Mouse (Mus musculus) CH12.LX (cell line): ENCODE data around the gene Prss16. TPM values are rescaled to one million over a fixed set of nuclear protein-coding genes. Genes with fewer than 3 reads are reported as not detected.
"Not testable (repeated sequence)": the region's sequence is repeated elsewhere in the genome, so short reads cannot be mapped to it uniquely, and the experiment has no call there.

Experiments
- DNase-seq: peaks from one replicate; pipeline ENCODE4 v3.0.0-alpha.2; 2013; ENCODE audit errors: extremely low read depth
- H3K27ac ChIP-seq: 2 replicates; pipeline ENCODE4 v1.5.1; 2012; ENCODE audit warnings: low read depth, mild to moderate bottlenecking, control low read depth, moderate library complexity; ENCODE audit not compliant: insufficient read depth
- H3K27me3 ChIP-seq: replicated peaks from 2 replicates; pipeline ENCODE3; 2012; ENCODE audit warnings: inconsistent platforms
- H3K36me3 ChIP-seq, 2 experiments: replicated peaks in 1 of 2; 2 replicates each; pipeline versions ENCODE3 to v1.6.1; 2012; ENCODE audit warnings: inconsistent platforms in 1 of 2, low read length in 1 of 2, mild to moderate bottlenecking in 1 of 2, mixed read lengths in 1 of 2, moderate library complexity in 1 of 2; ENCODE audit not compliant: control insufficient read depth in 1 of 2, insufficient read depth in 1 of 2
- H3K4me1 ChIP-seq, 2 experiments: 2 replicates each; pipeline ENCODE4 v1.6.1; 2012; ENCODE audit warnings: inconsistent platforms in 1 of 2, moderate library complexity in 1 of 2; ENCODE audit not compliant: insufficient read depth in 2 of 2, control insufficient read depth in 1 of 2
- H3K4me2 ChIP-seq: 2 replicates; pipeline ENCODE4 v1.6.1; 2012; ENCODE audit warnings: low read depth, mild to moderate bottlenecking, control low read depth; ENCODE audit not compliant: poor library complexity, insufficient read depth, severe bottlenecking
- H3K4me3 ChIP-seq, 3 experiments: fragments of 150-350 bp in 1 of 3; sonication (generic) in 1 of 3; replicated peaks in 1 of 3; 2 replicates each; pipeline versions ENCODE3 to v1.5.1; 2011 to 2012; ENCODE audit warnings: low read depth in 2 of 3, low read length in 2 of 3, mild to moderate bottlenecking in 2 of 3, moderate library complexity in 2 of 3, control low read depth in 1 of 3, improper control_type of control experiment in 1 of 3, inconsistent platforms in 1 of 3, mixed read lengths in 1 of 3; ENCODE audit not compliant: poor library complexity in 1 of 3
- H3K79me2 ChIP-seq: replicated peaks from 2 replicates; pipeline ENCODE4 v1.6.1; 2012; ENCODE audit warnings: mild to moderate bottlenecking, moderate library complexity; ENCODE audit not compliant: control insufficient read depth, poor library complexity, insufficient read depth, severe bottlenecking; ENCODE audit errors: extremely low read depth
- H3K9ac ChIP-seq: 2 replicates; pipeline ENCODE4 v1.6.1; 2012; ENCODE audit warnings: low read depth, mild to moderate bottlenecking, control low read depth, moderate library complexity; ENCODE audit not compliant: insufficient read depth
- H3K9me3 ChIP-seq: replicated peaks from 2 replicates; pipeline ENCODE3; 2012; ENCODE audit warnings: low read length, inconsistent platforms, mixed read lengths
- BHLHE40 ChIP-seq: IDR thresholded peaks from 2 replicates; pipeline ENCODE4 v1.6.1; 2011; ENCODE audit warnings: mild to moderate bottlenecking, low read depth, low read length, improper control_type of control experiment
- CHD1 ChIP-seq: IDR thresholded peaks from 2 replicates; pipeline ENCODE4 v1.6.1; 2012; ENCODE audit warnings: low read depth, low read length, improper control_type of control experiment, inconsistent platforms
- CHD2 ChIP-seq: IDR thresholded peaks from 2 replicates; pipeline ENCODE4 v1.6.1; 2011; ENCODE audit warnings: low read length, improper control_type of control experiment
- E2F4 ChIP-seq: IDR thresholded peaks from 2 replicates; pipeline ENCODE4 v1.6.1; 2011; ENCODE audit warnings: low read depth, low read length, improper control_type of control experiment; ENCODE audit not compliant: insufficient replicate concordance
- ELF1 ChIP-seq: IDR thresholded peaks from 2 replicates; pipeline ENCODE4 v1.6.1; 2014; ENCODE audit warnings: low read depth, mild to moderate bottlenecking, inconsistent platforms, low read length, improper control_type of control experiment
- ETS1 ChIP-seq: conservative IDR thresholded peaks from 2 replicates; pipeline ENCODE4 v1.6.1; 2012; ENCODE audit warnings: low read depth, mild to moderate bottlenecking, inconsistent platforms, low read length, improper control_type of control experiment, moderate library complexity
- GABPA ChIP-seq: IDR thresholded peaks from 2 replicates; pipeline ENCODE4 v1.6.1; 2012; ENCODE audit warnings: low read depth, low read length, improper control_type of control experiment, inconsistent platforms; ENCODE audit not compliant: insufficient replicate concordance
- HCFC1 ChIP-seq: IDR thresholded peaks from 2 replicates; pipeline ENCODE4 v1.6.1; 2012; ENCODE audit warnings: low read depth, mild to moderate bottlenecking, inconsistent platforms, low read length, improper control_type of control experiment
- JUN ChIP-seq: IDR thresholded peaks from 2 replicates; pipeline ENCODE4 v1.6.1; 2011; ENCODE audit warnings: low read depth, mild to moderate bottlenecking, low read length, improper control_type of control experiment, moderate library complexity; ENCODE audit not compliant: insufficient read depth
- KAT2A ChIP-seq: IDR thresholded peaks from 2 replicates; pipeline ENCODE4 v1.6.1; 2012; ENCODE audit warnings: low read length, improper control_type of control experiment, inconsistent platforms; ENCODE audit not compliant: insufficient replicate concordance
- MAZ ChIP-seq: IDR thresholded peaks from 2 replicates; pipeline ENCODE4 v1.6.1; 2012; ENCODE audit warnings: low read depth, mild to moderate bottlenecking, inconsistent platforms, low read length, improper control_type of control experiment, moderate library complexity
- MEF2A ChIP-seq: IDR thresholded peaks from 2 replicates; pipeline ENCODE4 v1.6.1; 2014; ENCODE audit warnings: low read depth, mild to moderate bottlenecking, inconsistent platforms, low read length, improper control_type of control experiment, borderline replicate concordance
- MXI1 ChIP-seq: IDR thresholded peaks from 2 replicates; pipeline ENCODE4 v1.6.1; 2011; ENCODE audit warnings: mild to moderate bottlenecking, low read depth, low read length, improper control_type of control experiment
- NELFE ChIP-seq: IDR thresholded peaks from 2 replicates; pipeline ENCODE4 v1.6.1; 2011; ENCODE audit warnings: low read depth, low read length, improper control_type of control experiment
- NRF1 ChIP-seq: IDR thresholded peaks from 2 replicates; pipeline ENCODE4 v1.6.1; 2014; ENCODE audit warnings: low read depth, mild to moderate bottlenecking, inconsistent platforms, low read length, improper control_type of control experiment, moderate library complexity
- POLR2A ChIP-seq: IDR thresholded peaks from 2 replicates; pipeline ENCODE4 v1.6.1; 2011; ENCODE audit warnings: low read depth, mild to moderate bottlenecking, improper control_type of control experiment, low read length
- POLR2AphosphoS2 ChIP-seq: IDR thresholded peaks from 2 replicates; pipeline ENCODE4 v1.6.1; 2011; ENCODE audit warnings: low read depth, low read length, improper control_type of control experiment
- RCOR1 ChIP-seq: conservative IDR thresholded peaks from 2 replicates; pipeline ENCODE4 v1.6.1; 2012; ENCODE audit warnings: low read depth, mild to moderate bottlenecking, inconsistent platforms, low read length, improper control_type of control experiment
- SIN3A ChIP-seq: IDR thresholded peaks from 2 replicates; pipeline ENCODE4 v1.6.1; 2012; ENCODE audit warnings: low read length, improper control_type of control experiment, inconsistent platforms
- SMC3 ChIP-seq: IDR thresholded peaks from 2 replicates; pipeline ENCODE4 v1.6.1; 2011; ENCODE audit warnings: low read depth, low read length, improper control_type of control experiment
- TBP ChIP-seq: conservative IDR thresholded peaks from 2 replicates; pipeline ENCODE4 v1.6.1; 2011; ENCODE audit warnings: low read depth, low read length, improper control_type of control experiment
- TCF12 ChIP-seq: IDR thresholded peaks from 2 replicates; pipeline ENCODE4 v1.6.1; 2014; ENCODE audit warnings: low read depth, mild to moderate bottlenecking, inconsistent platforms, low read length, improper control_type of control experiment
- UBTF ChIP-seq: IDR thresholded peaks from 2 replicates; pipeline ENCODE4 v1.6.1; 2012; ENCODE audit warnings: low read depth, mild to moderate bottlenecking, inconsistent platforms, low read length, improper control_type of control experiment, moderate library complexity
- USF1 ChIP-seq: IDR thresholded peaks from 2 replicates; pipeline ENCODE4 v1.6.1; 2014; ENCODE audit warnings: low read depth, mild to moderate bottlenecking, inconsistent platforms, low read length, improper control_type of control experiment
- USF2 ChIP-seq: conservative IDR thresholded peaks from 2 replicates; pipeline ENCODE4 v1.6.1; 2011; ENCODE audit warnings: low read depth, low read length, improper control_type of control experiment
- ZKSCAN1 ChIP-seq: IDR thresholded peaks from 2 replicates; pipeline ENCODE4 v1.6.1; 2012; ENCODE audit warnings: low read depth, inconsistent platforms, low read length, improper control_type of control experiment, borderline replicate concordance
- ZMIZ1 ChIP-seq: IDR thresholded peaks from 2 replicates; pipeline ENCODE4 v1.6.1; 2012; ENCODE audit warnings: low read depth, mild to moderate bottlenecking, inconsistent platforms, low read length, improper control_type of control experiment
- ZNF384 ChIP-seq: IDR thresholded peaks from 2 replicates; pipeline ENCODE4 v1.6.1; 2012; ENCODE audit warnings: low read depth, low read length, improper control_type of control experiment, inconsistent platforms
- dilution Hi-C: fragments of 300-500 bp; cut with MboI; formaldehyde crosslinking; loops from 2 replicates; pipeline ENCODE4 v1.14.3; 2020; ENCODE audit warnings: low sequenced_read_pairs; ENCODE audit not compliant: extremely low pct_unique_long_range_greater_than_20kb, extremely low pct_ligation_motif_present
- in situ Hi-C: fragments of 300-500 bp; cut with MboI; formaldehyde crosslinking; loops from 3 replicates; pipeline ENCODE4 v1.14.3; 2019; ENCODE audit warnings: low sequenced_read_pairs, low pct_ligation_motif_present, low pct_unique_long_range_greater_than_20kb, mixed read lengths
- polyA plus RNA-seq: library from polyadenylated mRNA; unstranded; fragments of >175 nt; gene quantifications from 2 replicates; pipeline ENCODE4 v1.2.1, GENCODE M21; 2012; ENCODE audit warnings: low read depth; ENCODE audit not compliant: insufficient read length
- total RNA-seq, 2 experiments: library from RNA; depleted of rRNA; stranded (reverse); fragments of 300-350 nt in 1 of 2; fragments of >200 nt in 1 of 2; gene quantifications; 2 replicates each; pipeline ENCODE4 v1.2.3; 2012 to 2014

The Prss16 gene
- total and polyA plus RNA-seq, 3 experiments, result 0.36 to 1.4 (median 0.47) TPM

DNA sequence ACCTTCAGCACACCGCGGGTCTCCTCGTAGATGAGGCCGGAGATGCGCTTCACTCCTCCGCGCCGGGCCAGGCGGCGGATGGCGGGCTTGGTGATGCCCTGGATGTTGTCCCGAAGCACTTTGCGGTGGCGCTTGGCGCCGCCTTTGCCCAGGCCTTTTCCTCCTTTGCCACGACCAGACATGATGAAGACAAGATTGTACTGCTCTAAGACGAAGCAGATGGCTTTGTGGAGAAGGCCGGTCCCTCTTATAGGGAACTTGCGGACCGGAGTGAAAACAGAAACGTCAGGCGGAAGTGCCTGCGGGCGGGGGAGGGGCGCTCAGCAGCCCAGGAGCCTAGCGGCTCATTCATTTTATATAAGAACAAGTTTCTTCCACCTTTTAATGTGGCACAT, 31.6 kb upstream of the Prss16 start, which contains the start of gene Hist1h4i:
TSS of gene Hist1h4i (minus strand) at position 221 of the 395 bp plus-strand sequence.
- in situ Hi-C loops, result loop anchor here (10.0 to 25.0 kb wide), 2 partner anchors 1384 to 1721 kb away; partner anchors contain the start of genes Abt1, Hist1h1a, Hist1h2ab and Hist1h3a

DNA sequence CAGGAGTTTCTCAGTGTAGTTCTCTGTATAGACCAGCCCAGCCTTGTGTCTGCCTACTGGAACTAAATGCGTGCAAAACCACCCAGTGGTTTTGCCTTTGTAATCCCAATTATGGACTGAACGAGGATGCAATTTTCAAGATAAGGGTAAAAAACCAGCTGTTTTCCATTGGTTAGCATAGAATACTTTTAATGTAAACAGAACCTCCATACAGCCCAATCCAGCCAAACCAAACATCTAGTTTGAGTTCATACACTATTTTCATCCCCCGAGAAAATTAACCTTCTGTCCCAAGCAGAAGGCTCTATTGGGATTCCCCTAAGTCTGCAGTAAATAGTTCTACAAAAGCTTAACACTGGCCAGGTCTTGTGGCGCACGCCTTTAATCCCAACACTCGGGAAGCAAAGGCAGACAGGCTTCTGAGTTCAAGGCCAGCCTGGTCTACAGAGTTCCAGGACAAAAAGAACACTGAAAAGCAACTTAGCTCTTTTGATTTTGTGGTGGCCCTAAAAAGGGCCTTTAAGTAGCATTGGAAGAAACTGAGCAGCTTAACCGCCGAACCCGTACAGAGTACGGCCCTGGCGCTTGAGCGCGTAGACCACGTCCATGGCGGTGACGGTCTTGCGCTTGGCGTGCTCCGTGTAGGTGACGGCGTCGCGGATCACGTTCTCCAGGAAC, 31.1 kb upstream of the Prss16 start:
- no peaks in the 10 kb centered on the region for H3K9me3 ChIP-seq
- in situ Hi-C loops, result loop anchor here (10.0 to 25.0 kb wide), 2 partner anchors 1384 to 1722 kb away; partner anchors contain the start of genes Abt1, Hist1h1a, Hist1h2ab and Hist1h3a
- peak; percentile 81 for DNase-seq
- peak overlapping the region; percentile 96 for H3K27ac ChIP-seq
- H3K79me2 ChIP-seq, result no peaks in the 10 kb centered on the region
- H3K36me3 ChIP-seq, result no peaks in the 10 kb centered on the region
- dilution Hi-C loops, result no loop called here
- H3K9ac ChIP-seq, result peak overlapping the region; percentile 81
- no peaks in the 10 kb centered on the region for H3K27me3 ChIP-seq
- peaks cover 0 to 37% of the 10 kb centered on the region in 2 experiments; a peak in 2 of 4 replicates for H3K4me1 ChIP-seq
- H3K4me2 ChIP-seq, result peak overlapping the region; percentile 96
- H3K4me3 ChIP-seq, result peak overlapping the region; percentile 36 to 67 (median 41)
- TF ChIP-seq ELF1 (no peak), MEF2A (peak; percentile 25; the same call in 1 of the 2 replicates), MAZ (no peak), UBTF (no peak; the same call in none of the 2 replicates), E2F4 (no peak), JUN (no peak), USF1 (no peak), GABPA (no peak), ZKSCAN1 (no peak), KAT2A (0 out of 2 replicates have a peak, but pooled peaks have one; percentile 53), MXI1 (peak; percentile 83; the same call in 1 of the 2 replicates), HCFC1 (peak; percentile 40), CHD2 (peak; percentile 79), NELFE (no peak), CHD1 (peak; percentile 96), USF2 (peak; percentile 18; the same call in 1 of the 2 replicates), SMC3 (peak; percentile 32; the same call in 1 of the 2 replicates), ZNF384 (no peak), TCF12 (0 out of 2 replicates have a peak, but pooled peaks have one; percentile 1), RCOR1 (peak; percentile 32), POLR2A (peak; percentile 80; the same call in 1 of the 2 replicates), TBP (peak; percentile 87), NRF1 (0 out of 2 replicates have a peak, but pooled peaks have one; percentile 30)

More for the DNA sequence above, 31.6 kb upstream of the Prss16 start, which contains the start of gene Hist1h4i:
- H3K36me3 ChIP-seq, H3K9me3 ChIP-seq, dilution Hi-C loops, H3K79me2 ChIP-seq, H3K27me3 ChIP-seq: not testable (repeated sequence)
- Histone ChIP-seq H3K27ac (peak within 1 kb of the TSS; percentile 96), H3K4me3 (peak within 1 kb of the TSS; percentile 41 to 67 (median 48)), H3K9ac (peak within 1 kb of the TSS; percentile 81), H3K4me1 (peaks cover 0 to 42% of the 10 kb centered on the region in 2 experiments; a peak in 2 of 4 replicates), H3K4me2 (peak within 1 kb of the TSS; percentile 96)
- peak; percentile 96 for TF ChIP-seq POLR2A
- peak; percentile 74; the same call in 1 of the 2 replicates for TF ChIP-seq SIN3A
- peak; percentile 98 for TF ChIP-seq TBP
- peak; percentile 88 for TF ChIP-seq ELF1
- 0 out of 2 replicates have a peak, but pooled peaks have one; percentile 24 for TF ChIP-seq ETS1
- TF ChIP-seq BHLHE40, result peak; percentile 4; the same call in 1 of the 2 replicates
- TF ChIP-seq UBTF, result peak; percentile 97
- peak; percentile 29; the same call in 1 of the 2 replicates for TF ChIP-seq MEF2A
- 0 out of 2 replicates have a peak, but pooled peaks have one; percentile 45 for TF ChIP-seq MXI1
- peak; percentile 99 for TF ChIP-seq ZMIZ1
- peak; percentile 98 for TF ChIP-seq RCOR1
- peak; percentile 81 for TF ChIP-seq CHD2
- TF ChIP-seq TCF12, result peak; percentile 73
- TF ChIP-seq HCFC1, result peak; percentile 84
- peak; percentile 50; the same call in 1 of the 2 replicates for TF ChIP-seq POLR2AphosphoS2
- peak; percentile 99 for TF ChIP-seq NELFE
- peak; percentile 95 for DNase-seq
